Mouse (Mus musculus): ENCODE results near the gene Ndufaf8. TPM values are rescaled to one million over a fixed set of nuclear protein-coding genes. Genes with fewer than 3 reads are reported as not detected.

Gene Ndufaf8
- polyA plus RNA-seq, 1 experiment from 2014 or later, result 78.5 TPM

GRCm38 (mm10) chr11:120103431-120103997 lies 4.8 kb downstream of the Ndufaf8 start:
- no peak for DNase-seq (ENCODE audit: low spot score)
- 92% methylated on average over 3 of the region's 3 CpGs for WGBS
- H3K27me3 ChIP-seq (ENCODE audit: low read depth, poor library complexity, severe bottlenecking), result no peaks in the 10 kb centered on the region
- H3K4me1 ChIP-seq, result peaks cover 10% of the 10 kb centered on the region
- H3K27ac ChIP-seq, result no peak overlapping the region
- H3K4me3 ChIP-seq, result no peak overlapping the region
- no peaks in the 10 kb centered on the region for H3K9me3 ChIP-seq (replicated peaks)
- H3K36me3 ChIP-seq, result peaks cover 61% of the 10 kb centered on the region

- Histone ChIP-seq H3K4me1 (peaks cover 23% of the 10 kb centered on the region), H3K36me3 (peaks cover 78% of the 10 kb centered on the region), H3K27me3 (ENCODE audit: low read depth, poor library complexity, severe bottlenecking) (no peaks in the 10 kb centered on the region), H3K27ac (no peak overlapping the region), H3K9me3 (replicated peaks) (no peaks in the 10 kb centered on the region), H3K4me3 (no peak overlapping the region)
- DNase-seq (ENCODE audit: low spot score), result no peak
- 67% methylated on average over 2 of the region's 2 CpGs for WGBS
These were observed 8.3 kb downstream of the Ndufaf8 start for GRCm38 (mm10) chr11:120107026-120107425.

- H3K36me3 ChIP-seq, result peaks cover 80% of the 10 kb centered on the region
- H3K27ac ChIP-seq, result no peak overlapping the region
- H3K4me3 ChIP-seq, result no peak overlapping the region
- WGBS, result 89% methylated on average over 9 of the region's 9 CpGs
- no peaks in the 10 kb centered on the region for H3K27me3 ChIP-seq (ENCODE audit: low read depth, poor library complexity, severe bottlenecking)
- H3K4me1 ChIP-seq, result peaks cover 31% of the 10 kb centered on the region
- no peaks in the 10 kb centered on the region for H3K9me3 ChIP-seq (replicated peaks)
- no peak for DNase-seq (ENCODE audit: low spot score)
These were observed 9.1 kb downstream of the Ndufaf8 start for GRCm38 (mm10) chr11:120107796-120108195.

- no peak overlapping the region for H3K27ac ChIP-seq
- no peak for DNase-seq (ENCODE audit: low spot score)
- H3K4me3 ChIP-seq, result no peak overlapping the region
- WGBS, result 75% methylated on average over 14 of the region's 14 CpGs
- H3K27me3 ChIP-seq (ENCODE audit: low read depth, poor library complexity, severe bottlenecking), result no peaks in the 10 kb centered on the region
- peaks cover 81% of the 10 kb centered on the region for H3K36me3 ChIP-seq
- no peaks in the 10 kb centered on the region for H3K9me3 ChIP-seq (replicated peaks)
- peaks cover 38% of the 10 kb centered on the region for H3K4me1 ChIP-seq
These were observed 11.0 kb downstream of the Ndufaf8 start for GRCm38 (mm10) chr11:120109558-120110210.

- WGBS, result 70% methylated on average over 7 of the region's 7 CpGs
- peaks cover 47% of the 10 kb centered on the region for H3K4me1 ChIP-seq
- H3K9me3 ChIP-seq (replicated peaks), result no peaks in the 10 kb centered on the region
- no peaks in the 10 kb centered on the region for H3K27me3 ChIP-seq (ENCODE audit: low read depth, poor library complexity, severe bottlenecking)
- no peak for DNase-seq (ENCODE audit: low spot score)
- no peak overlapping the region for H3K4me3 ChIP-seq
- no peak overlapping the region for H3K27ac ChIP-seq
- H3K36me3 ChIP-seq, result peaks cover 81% of the 10 kb centered on the region
These were observed 11.8 kb downstream of the Ndufaf8 start for GRCm38 (mm10) chr11:120110554-120110953.

GRCm38 (mm10) chr11:120111033-120111432 lies 12.3 kb downstream of the Ndufaf8 start:
- DNase-seq (ENCODE audit: low spot score), result peak; percentile 85
- peaks cover 80% of the 10 kb centered on the region for H3K36me3 ChIP-seq
- no peaks in the 10 kb centered on the region for H3K27me3 ChIP-seq (ENCODE audit: low read depth, poor library complexity, severe bottlenecking)
- 7% methylated on average over 2 of the region's 2 CpGs for WGBS
- H3K4me3 ChIP-seq, result no peak overlapping the region
- H3K27ac ChIP-seq, result no peak overlapping the region
- H3K9me3 ChIP-seq (replicated peaks), result no peaks in the 10 kb centered on the region
- peaks cover 51% of the 10 kb centered on the region for H3K4me1 ChIP-seq

GRCm38 (mm10) chr11:120112136-120112535 lies 13.4 kb downstream of the Ndufaf8 start:
- Histone ChIP-seq H3K4me1 (peaks cover 53% of the 10 kb centered on the region), H3K9me3 (replicated peaks) (no peaks in the 10 kb centered on the region), H3K27ac (no peak overlapping the region), H3K36me3 (peaks cover 81% of the 10 kb centered on the region), H3K27me3 (ENCODE audit: low read depth, poor library complexity, severe bottlenecking) (no peaks in the 10 kb centered on the region), H3K4me3 (no peak overlapping the region)
- WGBS, result 93% methylated on average over 4 of the region's 4 CpGs
- no peak for DNase-seq (ENCODE audit: low spot score)

- Histone ChIP-seq H3K4me3 (no peak overlapping the region), H3K36me3 (peaks cover 80% of the 10 kb centered on the region), H3K9me3 (replicated peaks) (no peaks in the 10 kb centered on the region), H3K27me3 (ENCODE audit: low read depth, poor library complexity, severe bottlenecking) (no peaks in the 10 kb centered on the region), H3K4me1 (peaks cover 45% of the 10 kb centered on the region), H3K27ac (peak overlapping the region; percentile 71)
- WGBS, result 69% methylated on average over 21 of the region's 21 CpGs
- DNase-seq (ENCODE audit: low spot score), result peak; percentile 82
These were observed 15.9 kb downstream of the Ndufaf8 start for GRCm38 (mm10) chr11:120114488-120115215.

- Histone ChIP-seq H3K27ac (no peak overlapping the region), H3K4me1 (peaks cover 45% of the 10 kb centered on the region), H3K4me3 (no peak overlapping the region), H3K9me3 (replicated peaks) (no peaks in the 10 kb centered on the region), H3K27me3 (ENCODE audit: low read depth, poor library complexity, severe bottlenecking) (no peaks in the 10 kb centered on the region), H3K36me3 (peaks cover 93% of the 10 kb centered on the region)
- WGBS, result 90% methylated on average over 2 of the region's 2 CpGs
- DNase-seq (ENCODE audit: low spot score), result no peak
These were observed 18.9 kb downstream of the Ndufaf8 start for GRCm38 (mm10) chr11:120117626-120118025.

- Histone ChIP-seq H3K36me3 (peaks cover 94% of the 10 kb centered on the region), H3K9me3 (replicated peaks) (no peaks in the 10 kb centered on the region), H3K27me3 (ENCODE audit: low read depth, poor library complexity, severe bottlenecking) (no peaks in the 10 kb centered on the region), H3K27ac (peak overlapping the region; percentile 27; the same call in 1 of the 2 replicates), H3K4me3 (no peak overlapping the region), H3K4me1 (peaks cover 42% of the 10 kb centered on the region)
- no peak for DNase-seq (ENCODE audit: low spot score)
- 96% methylated on average over 7 of the region's 7 CpGs for WGBS
These were observed 20.4 kb downstream of the Ndufaf8 start for GRCm38 (mm10) chr11:120119108-120119507.

- WGBS, result 89% methylated on average over 10 of the region's 10 CpGs
These were observed 21.3 kb downstream of the Ndufaf8 start for GRCm38 (mm10) chr11:120119936-120120541.

GRCm38 (mm10) chr11:120120642-120121420 lies 22.1 kb downstream of the Ndufaf8 start:
- no peak overlapping the region for H3K4me3 ChIP-seq
- no peaks in the 10 kb centered on the region for H3K9me3 ChIP-seq (replicated peaks)
- H3K27ac ChIP-seq, result 0 out of 2 replicates have a peak overlapping the region, but pooled peaks have one; percentile 12
- no peaks in the 10 kb centered on the region for H3K27me3 ChIP-seq (ENCODE audit: low read depth, poor library complexity, severe bottlenecking)
- H3K4me1 ChIP-seq, result peaks cover 26% of the 10 kb centered on the region
- WGBS, result 86% methylated on average over 17 of the region's 17 CpGs
- peaks cover 90% of the 10 kb centered on the region for H3K36me3 ChIP-seq
- peak; percentile 73 for DNase-seq (ENCODE audit: low spot score)

More at GRCm38 (mm10) chr11:120119936-120120541, 21.3 kb downstream of the Ndufaf8 start:
- Histone ChIP-seq H3K4me1 (peaks cover 33% of the 10 kb centered on the region), H3K27me3 (ENCODE audit: low read depth, poor library complexity, severe bottlenecking) (no peaks in the 10 kb centered on the region), H3K36me3 (peaks cover 91% of the 10 kb centered on the region), H3K27ac (no peak overlapping the region; the same call in 1 of the 2 replicates), H3K9me3 (replicated peaks) (no peaks in the 10 kb centered on the region), H3K4me3 (no peak overlapping the region)
- no peak for DNase-seq (ENCODE audit: low spot score)

Measured in limb, embryonic 10.5 days (tissue).